In genomic region chr2:91526294-91527146, GRCm38 (mm10) we compare ENCODE assay signal across 8 mouse cellular contexts. TPM values are rescaled to one million over a fixed set of nuclear protein-coding genes. Genes with fewer than 3 reads are reported as not detected.
A peak's percentile ranks its signal among the peaks of the same experiment; 100 is the strongest.
DNase-seq lines count a peak whose midpoint lies in the region; ATAC-seq and TF ChIP-seq lines count a peak whose summit lies in the region.

TSS of gene Ckap5 (plus strand) at chr2:91526762.

- in situ Hi-C loops in Patski (cut with MboI; ENCODE audit: low pct_unique_long_range_greater_than_20kb) = no loop called here

- POLR2A ChIA-PET in Patski (lab: Charles Lee) = interaction anchor here (0.5 to 0.7 kb wide), 3 partner anchors 17 to 494 kb away, joined by 3 read pairs; no protein-coding TSS in a partner anchor

- WGBS in hindbrain, embryonic 13.5 days = 1% methylated on average over 57 of the region's 64 CpGs

- H3K9me3 ChIP-seq in hindbrain, embryonic 13.5 days = no peaks in the 10 kb centered on the region

- H3K36me3 ChIP-seq in hindbrain, embryonic 13.5 days = 0 out of 2 replicates have a peak, but pooled peaks cover 10% of the 10 kb centered on the region

- H3K9ac ChIP-seq in hindbrain, embryonic 13.5 days = peak within 1 kb of the TSS; percentile 97

- ATAC-seq in Patski = peak; percentile 92
- ATAC-seq in hindbrain, embryonic 13.5 days (ENCODE audit: low FRiP score) = peak; percentile 99

- H3K27me3 ChIP-seq in Patski = no peaks in the 10 kb centered on the region
- H3K27me3 ChIP-seq in hindbrain, embryonic 13.5 days = no peaks in the 10 kb centered on the region

- CTCF ChIA-PET in Patski (lab: Charles Lee) = interaction anchor here (0.9 kb wide), 1 partner anchor 28 kb away, joined by 3 read pairs; no protein-coding TSS in a partner anchor

- peak; percentile 50 for DNase-seq in Patski (ENCODE audit: low read depth, low spot score)
- peak; percentile 94 to 96 for DNase-seq in cerebellum, postnatal 14 days
- peak; percentile 88 to 91 for DNase-seq in frontal cortex, postnatal 14 days (ENCODE audit: low spot score in 2 of 2)
- DNase-seq in layer of hippocampus, postnatal 25 days (ENCODE audit: extremely low spot score in 1 of 2, low spot score in 1 of 2) = peak; percentile 84 to 90
- peak; percentile 94 for DNase-seq in lung, postnatal 25 days (ENCODE audit: low spot score)
- DNase-seq in retina, embryonic 14.5 days (ENCODE audit: low spot score) = peak; percentile 95
- peak; percentile 90 for DNase-seq in thymus, postnatal 4 days

- no peak for TF ChIP-seq CTCF in Patski (IDR thresholded peaks at IDR 0.05)

- peak within 1 kb of the TSS; percentile 74 for H3K4me2 ChIP-seq in hindbrain, embryonic 13.5 days

- H3K27ac ChIP-seq in hindbrain, embryonic 13.5 days = peak within 1 kb of the TSS; percentile 90

- H3K4me1 ChIP-seq in hindbrain, embryonic 13.5 days (replicated peaks) = peaks cover 9% of the 10 kb centered on the region

- H3K4me3 ChIP-seq in hindbrain, embryonic 13.5 days = peak within 1 kb of the TSS; percentile 97

RNA-seq across cellular contexts. Expression of gene Ckap5, which starts in this region (rescaled TPM):
- polyA plus RNA-seq in Patski (2021) = 58.1 TPM
- polyA plus RNA-seq in hindbrain, embryonic 13.5 days (2015; fragmentation: Nextera tagmentation; extraction: Ambion mirVana) = 132 and 140 TPM in 2 replicates
- total RNA-seq in layer of hippocampus, postnatal 25 days (2021) = 100 to 1,000 TPM; 107 to 115 TPM

Comparison
In these comparisons a context has a peak if more than half of its experiments do, and no peak if none do; other contexts are left out.
1. Peak in every context shown above with its lines: DNase-seq, ATAC-seq, H3K4me3 ChIP-seq and H3K27ac ChIP-seq.